Comparison of ENCODE assay signal across 9 mouse cellular contexts in the genomic region with DNA sequence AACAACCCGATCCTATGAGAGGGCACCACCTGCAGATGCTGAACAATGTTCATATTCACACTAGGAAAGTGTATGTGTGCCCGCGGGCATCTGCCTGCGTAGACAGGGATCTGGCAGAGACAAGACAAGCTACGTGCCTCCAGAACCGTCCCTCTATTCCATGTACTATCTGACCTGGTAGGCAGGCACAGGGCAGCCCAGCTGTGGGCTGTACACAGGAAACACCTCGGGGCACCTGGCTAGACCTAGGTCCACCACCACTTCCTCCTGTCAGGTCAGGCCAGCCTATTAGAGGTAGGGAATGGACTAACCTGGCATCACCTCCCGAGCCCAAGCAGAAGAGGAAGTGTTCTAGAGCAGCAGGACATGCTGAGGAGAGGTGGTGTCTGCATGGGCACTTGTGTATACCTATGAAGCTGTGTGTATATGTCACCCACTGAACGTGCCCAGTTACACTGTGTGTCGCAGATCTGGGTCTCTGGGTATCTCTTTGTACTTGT. TPM values are rescaled to one million over a fixed set of nuclear protein-coding genes. Genes with fewer than 3 reads are reported as not detected.
A peak's percentile ranks its signal among the peaks of the same experiment; 100 is the strongest.
DNase-seq lines count a peak whose midpoint lies in the region; ATAC-seq and TF ChIP-seq lines count a peak whose summit lies in the region.
"Had no signal": no experiment of that assay in that cellular context is flagged by ENCODE, and none has a peak within 500 bp of the region (broad histone marks: within the 10 kb centered on the region; RNA-seq: fewer than 3 reads in every experiment).

A gene (minus strand): TSS at position 51 of the 500 bp plus-strand sequence.

- no peaks in the 10 kb centered on the region for H3K9me3 ChIP-seq in hindbrain, embryonic 16.5 days (ENCODE audit: control insufficient read depth, low read length)
- H3K9me3 ChIP-seq in midbrain, embryonic 14.5 days (ENCODE audit: control insufficient read depth, low read length): no peaks in the 10 kb centered on the region

- no peaks in the 10 kb centered on the region for H3K4me1 ChIP-seq in kidney, adult 2 months (ENCODE audit: control insufficient read depth, insufficient read depth, low read length)
- no peaks in the 10 kb centered on the region for H3K4me1 ChIP-seq in brown adipose tissue, adult 24 weeks (ENCODE audit: control insufficient read depth, insufficient read depth, insufficient read length, low read length)
- H3K4me1 ChIP-seq in hindbrain, embryonic 16.5 days (ENCODE audit: control insufficient read depth, insufficient read depth, low read depth, low read length): peaks cover 38% of the 10 kb centered on the region
- peaks cover 39% of the 10 kb centered on the region for H3K4me1 ChIP-seq in midbrain, embryonic 14.5 days (ENCODE audit: control insufficient read depth, insufficient read depth, low read length)

- peak within 1 kb of the TSS; percentile 63 for H3K9ac ChIP-seq in hindbrain, embryonic 16.5 days (ENCODE audit: low read depth, low read length)
- no peak within 1 kb of the TSS; the same call in 1 of the 2 replicates for H3K9ac ChIP-seq in midbrain, embryonic 14.5 days (replicated peaks; ENCODE audit: low read length)

- TF ChIP-seq POLR2A in kidney, adult 2 months (IDR thresholded peaks at IDR 0.05; ENCODE audit: low read depth, low read length): no peak

- H3K36me3 ChIP-seq in kidney, adult 2 months (ENCODE audit: control insufficient read depth, insufficient read depth, low read length): no peaks in the 10 kb centered on the region
- no peaks in the 10 kb centered on the region for H3K36me3 ChIP-seq in hindbrain, embryonic 16.5 days (ENCODE audit: control insufficient read depth, insufficient read depth, low read length)
- H3K36me3 ChIP-seq in midbrain, embryonic 14.5 days (ENCODE audit: control insufficient read depth, insufficient read depth, low read length): no peaks in the 10 kb centered on the region

- 77% methylated on average over 10 of the region's 10 CpGs for WGBS in kidney, adult 2 months
- 81% methylated on average over 10 of the region's 10 CpGs for WGBS in hindbrain, embryonic 16.5 days
- 73% methylated on average over 10 of the region's 10 CpGs for WGBS in midbrain, embryonic 14.5 days

- H3K27ac ChIP-seq in kidney, adult 2 months (ENCODE audit: insufficient read depth, low read depth, low read length): no peak within 1 kb of the TSS
- no peak within 1 kb of the TSS for H3K27ac ChIP-seq in brown adipose tissue, adult 24 weeks (replicated peaks; ENCODE audit: low read depth, low read length)
- no peak within 1 kb of the TSS for H3K27ac ChIP-seq in hindbrain, embryonic 16.5 days (ENCODE audit: low read depth, low read length)
- H3K27ac ChIP-seq in midbrain, embryonic 14.5 days (replicated peaks; ENCODE audit: low read depth, low read length): no peak within 1 kb of the TSS

- TF ChIP-seq CTCF in kidney, adult 2 months (conservative IDR thresholded peaks at IDR 0.05; ENCODE audit: insufficient read depth, insufficient read length, low read depth, low read length): no peak

- peak within 1 kb of the TSS; percentile 26 for H3K4me3 ChIP-seq in kidney, adult 2 months (ENCODE audit: insufficient read depth, low read depth, low read length)
- peak within 1 kb of the TSS; percentile 41 for H3K4me3 ChIP-seq in brown adipose tissue, adult 24 weeks (ENCODE audit: insufficient read depth, low read depth, low read length)
- H3K4me3 ChIP-seq in hindbrain, embryonic 16.5 days (ENCODE audit: low read length): peak within 1 kb of the TSS; percentile 40
- H3K4me3 ChIP-seq in midbrain, embryonic 14.5 days (replicated peaks; ENCODE audit: low read depth, low read length): peak within 1 kb of the TSS; percentile 28

- ATAC-seq in hindbrain, embryonic 16.5 days: no peak
- ATAC-seq in midbrain, embryonic 14.5 days (ENCODE audit: low FRiP score, low TSS enrichment): no peak
- ATAC-seq: Patski had no signal

- no peak for DNase-seq in kidney, adult 2 months
- DNase-seq in kidney, adult 18-20 months: no peak
- DNase-seq in midbrain, embryonic 14.5 days: no peak
- no peak for DNase-seq in cerebellum, postnatal 25 days
- DNase-seq in right cerebral cortex, adult 18-20 months: no peak
- DNase-seq in layer of hippocampus, adult 9-11 months: no peak

- H3K4me2 ChIP-seq in hindbrain, embryonic 16.5 days (ENCODE audit: low read length): peak within 1 kb of the TSS; percentile 78
- H3K4me2 ChIP-seq in midbrain, embryonic 14.5 days (ENCODE audit: low read length): peak within 1 kb of the TSS; percentile 62

- H3K27me3 ChIP-seq in kidney, adult 2 months (replicated peaks; ENCODE audit: control insufficient read depth, insufficient read depth, low read length): no peaks in the 10 kb centered on the region
- peaks cover 7% of the 10 kb centered on the region; the same call in 1 of the 2 replicates for H3K27me3 ChIP-seq in hindbrain, embryonic 16.5 days (replicated peaks; ENCODE audit: control insufficient read depth, insufficient read depth, low read length)
- peaks cover 6% of the 10 kb centered on the region for H3K27me3 ChIP-seq in midbrain, embryonic 14.5 days (ENCODE audit: control insufficient read depth, insufficient read depth, low read length)
- H3K27me3 ChIP-seq: Patski had no signal

RNA-seq across cellular contexts. Expression of the gene that starts here (rescaled TPM):
- polyA plus RNA-seq in kidney, adult 2 months (2012; rRNA removed): 1.1 and 1.2 TPM in 2 replicates
- polyA plus RNA-seq in brown adipose tissue, adult 24 weeks (2012; ENCODE audit: insufficient read depth, insufficient read length, missing spikeins): not detected in 2 replicates
- polyA plus RNA-seq in hindbrain, embryonic 16.5 days (2015; fragmentation: Nextera tagmentation; extraction: Ambion mirVana): 11.7 and 13.1 TPM in 2 replicates
- 6.0 and 7.1 TPM in 2 replicates for polyA plus RNA-seq in midbrain, embryonic 14.5 days (2014; fragmentation: Nextera tagmentation; extraction: Ambion mirVana)
